Mouse (Mus musculus): ENCODE measurements around the gene Midn. TPM values are rescaled to one million over a fixed set of nuclear protein-coding genes. Genes with fewer than 3 reads are reported as not detected.

The Midn gene
- polyA plus RNA-seq, 1 experiment from 2014 or later = 23.2 TPM

DNA sequence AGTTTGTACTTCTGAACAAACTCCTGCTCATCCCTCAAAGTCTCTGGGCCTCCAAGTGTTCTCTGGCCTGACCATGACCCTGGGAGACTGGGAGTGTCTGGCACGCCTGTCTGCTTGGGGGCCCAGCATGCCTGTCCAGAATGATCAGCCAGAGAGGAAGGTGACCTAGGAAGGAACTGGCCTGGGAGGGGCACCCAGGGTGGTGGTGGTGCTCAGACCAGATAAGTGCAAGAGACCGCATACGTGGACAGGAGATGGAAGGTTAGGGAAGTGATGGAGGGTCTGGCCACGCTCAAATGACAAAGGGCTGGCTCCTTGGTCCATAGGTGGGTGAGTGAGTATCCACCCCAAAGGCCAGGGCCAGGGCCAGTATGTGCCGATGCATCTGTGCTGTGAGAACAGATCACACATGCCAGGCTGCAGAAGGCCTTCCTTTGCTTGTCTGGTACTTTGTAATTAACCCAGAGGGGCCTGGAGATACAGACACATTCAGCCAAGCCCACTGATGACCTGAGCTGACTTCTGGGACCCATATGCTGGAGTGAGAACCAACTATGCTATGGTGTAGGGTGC lies 840 bp upstream of the Midn start:
- WGBS = 76% methylated on average over 5 of the region's 5 CpGs
- H3K4me2 ChIP-seq (replicated peaks) = peak overlapping the region; percentile 65
- peak overlapping the region; percentile 92 for H3K9ac ChIP-seq

GRCm38 (mm10) chr10:80148610-80149290 lies 678 bp downstream of the Midn start:
- Histone ChIP-seq H3K27ac (peak overlapping the region; percentile 100), H3K36me3 (peaks cover 65% of the 10 kb centered on the region), H3K9me3 (no peaks in the 10 kb centered on the region), H3K27me3 (no peaks in the 10 kb centered on the region), H3K4me2 (replicated peaks) (peak overlapping the region; percentile 65), H3K4me1 (peaks cover 57% of the 10 kb centered on the region), H3K9ac (peak overlapping the region; percentile 92), H3K4me3 (peak overlapping the region; percentile 98)
- ATAC-seq (ENCODE audit: low FRiP score, low read depth) = peak; percentile 26
- WGBS = under 1% methylated on average over 57 of the region's 57 CpGs

More for the DNA sequence above, 840 bp upstream of the Midn start:
- no peak for ATAC-seq (ENCODE audit: low FRiP score, low read depth)
- Histone ChIP-seq H3K36me3 (peaks cover 55% of the 10 kb centered on the region), H3K27me3 (no peaks in the 10 kb centered on the region), H3K9me3 (no peaks in the 10 kb centered on the region), H3K4me3 (peak overlapping the region; percentile 98), H3K27ac (peak overlapping the region; percentile 100), H3K4me1 (peaks cover 55% of the 10 kb centered on the region)

DNA sequence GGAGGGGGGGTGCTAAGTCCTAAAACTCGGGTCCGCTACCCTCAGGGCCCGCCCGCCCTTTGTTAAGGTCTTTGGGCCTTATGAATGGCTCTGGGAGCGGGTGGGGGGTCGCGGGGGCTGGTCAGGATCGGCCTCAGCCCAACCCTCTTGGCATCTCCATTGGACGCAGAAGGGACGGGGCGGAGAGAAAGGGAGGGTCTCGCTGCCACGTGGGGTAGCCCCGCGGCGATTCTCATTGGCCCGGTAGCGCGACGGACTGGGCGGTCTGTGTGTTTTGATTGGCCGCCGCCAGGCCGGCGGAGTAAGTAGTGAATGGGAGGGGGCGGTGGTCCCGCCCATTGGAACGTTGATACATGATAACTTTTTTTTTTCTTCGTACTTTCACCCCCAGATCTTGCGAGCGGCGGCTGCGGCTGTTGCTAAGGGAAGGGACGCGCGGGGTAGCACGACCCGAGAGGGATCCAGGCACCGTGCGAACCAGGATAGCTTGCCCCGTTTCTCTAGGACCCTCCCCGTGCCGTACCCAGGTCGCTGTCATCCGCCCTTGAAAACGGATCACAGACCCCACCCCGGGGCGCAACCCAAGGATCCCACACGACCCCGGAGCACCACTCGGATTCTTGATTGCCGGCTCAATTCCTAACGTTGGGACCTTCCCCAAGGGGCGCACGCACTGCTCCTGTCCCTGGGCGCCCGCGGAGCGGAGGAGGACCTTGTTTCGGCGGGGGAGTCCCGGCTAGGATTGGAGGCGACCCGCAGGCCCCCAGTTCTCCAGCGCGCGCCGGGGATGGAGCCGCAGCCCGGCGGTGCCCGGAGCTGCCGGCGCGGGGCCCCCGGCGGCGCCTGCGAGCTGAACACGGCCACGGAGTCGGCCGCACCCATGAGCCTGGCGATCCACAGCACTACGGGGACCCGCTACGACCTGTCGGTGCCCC lies 1.5 kb downstream of the Midn start:
- peak; percentile 85 for ATAC-seq (ENCODE audit: low FRiP score, low read depth)
- Histone ChIP-seq H3K9ac (peak overlapping the region; percentile 100), H3K9me3 (no peaks in the 10 kb centered on the region), H3K27me3 (no peaks in the 10 kb centered on the region), H3K36me3 (peaks cover 65% of the 10 kb centered on the region), H3K4me2 (replicated peaks) (peak overlapping the region; percentile 93), H3K4me3 (peak overlapping the region; percentile 98), H3K27ac (peak overlapping the region; percentile 100), H3K4me1 (peaks cover 63% of the 10 kb centered on the region)
- WGBS = under 1% methylated on average over 79 of the region's 88 CpGs

DNA sequence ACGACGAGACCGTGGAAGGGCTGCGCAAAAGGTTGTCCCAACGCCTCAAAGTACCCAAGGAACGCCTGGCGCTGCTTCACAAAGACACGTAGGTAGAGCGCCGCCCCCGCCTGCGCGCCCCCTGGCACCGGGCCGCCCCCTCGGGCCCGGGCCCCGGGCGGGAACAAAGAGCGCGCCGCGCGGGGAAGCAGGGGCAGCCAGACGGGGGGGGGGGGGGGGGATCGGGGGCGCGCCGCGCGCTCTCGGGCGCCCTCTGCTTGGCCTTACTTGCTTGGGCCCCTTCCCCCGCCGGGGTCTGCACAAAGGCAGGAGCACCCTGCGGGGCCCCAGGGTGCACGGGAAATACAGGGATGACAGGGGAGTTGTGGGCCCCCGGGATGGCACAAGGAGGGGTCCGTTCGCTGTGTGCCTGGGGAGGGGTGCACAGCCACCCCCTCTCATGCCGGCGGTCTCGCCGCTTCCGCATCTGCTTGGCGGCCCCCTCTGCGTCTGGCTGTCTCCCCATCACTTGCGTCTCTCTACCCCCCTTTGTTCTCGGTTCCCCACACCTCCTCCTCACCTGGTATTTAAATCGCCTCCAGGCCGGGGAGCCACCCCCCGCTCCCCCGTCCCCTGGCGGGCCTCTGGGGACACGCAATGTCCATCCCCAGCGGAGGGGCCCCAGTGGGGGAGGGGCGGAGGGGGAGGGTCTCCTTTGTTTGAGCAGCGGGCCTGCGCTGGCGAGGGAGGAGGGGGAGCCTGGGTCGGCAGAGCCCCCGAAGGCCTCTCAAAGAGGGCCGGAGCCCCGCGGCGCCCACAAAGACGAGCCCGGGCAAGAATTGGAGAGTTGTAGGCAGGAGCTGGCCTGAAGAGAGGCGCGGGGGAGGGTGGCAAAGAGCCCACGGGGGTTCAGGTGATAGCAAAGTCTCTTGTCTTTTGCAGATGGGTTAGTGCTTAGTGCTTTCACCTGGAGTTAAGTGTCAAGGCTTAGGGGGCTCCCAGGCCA lies 2.4 kb downstream of the Midn start:
- Histone ChIP-seq H3K4me1 (peaks cover 67% of the 10 kb centered on the region), H3K36me3 (peaks cover 65% of the 10 kb centered on the region)
- WGBS = 1% methylated on average over 50 of the region's 71 CpGs

DNA sequence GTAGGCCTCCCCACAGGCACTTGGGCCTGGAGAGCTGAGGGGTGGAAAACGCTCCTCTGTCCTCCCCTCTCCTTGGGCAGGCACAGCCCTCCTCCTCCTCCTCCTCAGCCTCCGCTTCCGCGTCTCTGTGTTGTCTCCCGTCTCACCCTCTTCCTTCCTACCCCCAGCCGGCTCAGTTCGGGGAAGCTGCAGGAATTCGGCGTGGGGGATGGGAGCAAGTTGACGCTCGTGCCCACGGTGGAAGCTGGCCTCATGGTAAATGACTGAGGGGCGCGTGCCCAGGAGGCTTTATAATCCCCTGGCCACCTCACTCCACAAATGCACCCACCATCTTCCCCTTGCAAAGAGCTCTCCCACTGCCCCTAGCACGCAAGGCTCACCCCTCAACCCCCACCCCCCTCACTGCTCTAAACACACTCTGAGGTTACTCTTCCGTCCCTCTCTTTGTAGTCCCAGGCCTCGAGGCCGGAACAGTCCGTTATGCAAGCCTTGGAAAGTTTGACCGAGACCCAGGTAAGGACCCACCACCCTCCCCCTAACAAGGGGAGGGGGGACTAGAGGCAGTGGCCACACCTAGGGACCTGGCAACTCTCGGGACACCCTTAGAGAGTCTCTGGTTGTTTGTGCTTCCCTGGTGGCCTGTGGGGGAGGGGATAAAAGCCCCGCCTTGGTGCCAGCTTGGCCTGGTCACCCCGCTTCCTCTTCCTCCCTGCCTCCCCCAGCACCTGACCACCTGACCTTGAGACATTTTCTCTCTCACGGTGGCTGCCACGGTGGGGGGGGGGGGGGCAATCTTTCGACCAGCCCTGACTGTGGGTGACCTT lies 3.4 kb downstream of the Midn start:
- H3K4me2 ChIP-seq (replicated peaks) = peak overlapping the region; percentile 93
- peaks cover 67% of the 10 kb centered on the region for H3K4me1 ChIP-seq
- H3K27me3 ChIP-seq = no peaks in the 10 kb centered on the region
- ATAC-seq (ENCODE audit: low FRiP score, low read depth) = no peak
- peak overlapping the region; percentile 100 for H3K27ac ChIP-seq
- peak overlapping the region; percentile 100 for H3K9ac ChIP-seq
- H3K4me3 ChIP-seq = peak overlapping the region; percentile 98
- WGBS = under 1% methylated on average over 26 of the region's 26 CpGs
- H3K36me3 ChIP-seq = peaks cover 65% of the 10 kb centered on the region
- H3K9me3 ChIP-seq = no peaks in the 10 kb centered on the region

More for the DNA sequence above, 2.4 kb downstream of the Midn start:
- H3K9me3 ChIP-seq = no peaks in the 10 kb centered on the region
- ATAC-seq (ENCODE audit: low FRiP score, low read depth) = no peak
- H3K4me2 ChIP-seq (replicated peaks) = peak overlapping the region; percentile 93
- H3K27me3 ChIP-seq = no peaks in the 10 kb centered on the region
- peak overlapping the region; percentile 100 for H3K27ac ChIP-seq
- peak overlapping the region; percentile 98 for H3K4me3 ChIP-seq
- H3K9ac ChIP-seq = peak overlapping the region; percentile 100

DNA sequence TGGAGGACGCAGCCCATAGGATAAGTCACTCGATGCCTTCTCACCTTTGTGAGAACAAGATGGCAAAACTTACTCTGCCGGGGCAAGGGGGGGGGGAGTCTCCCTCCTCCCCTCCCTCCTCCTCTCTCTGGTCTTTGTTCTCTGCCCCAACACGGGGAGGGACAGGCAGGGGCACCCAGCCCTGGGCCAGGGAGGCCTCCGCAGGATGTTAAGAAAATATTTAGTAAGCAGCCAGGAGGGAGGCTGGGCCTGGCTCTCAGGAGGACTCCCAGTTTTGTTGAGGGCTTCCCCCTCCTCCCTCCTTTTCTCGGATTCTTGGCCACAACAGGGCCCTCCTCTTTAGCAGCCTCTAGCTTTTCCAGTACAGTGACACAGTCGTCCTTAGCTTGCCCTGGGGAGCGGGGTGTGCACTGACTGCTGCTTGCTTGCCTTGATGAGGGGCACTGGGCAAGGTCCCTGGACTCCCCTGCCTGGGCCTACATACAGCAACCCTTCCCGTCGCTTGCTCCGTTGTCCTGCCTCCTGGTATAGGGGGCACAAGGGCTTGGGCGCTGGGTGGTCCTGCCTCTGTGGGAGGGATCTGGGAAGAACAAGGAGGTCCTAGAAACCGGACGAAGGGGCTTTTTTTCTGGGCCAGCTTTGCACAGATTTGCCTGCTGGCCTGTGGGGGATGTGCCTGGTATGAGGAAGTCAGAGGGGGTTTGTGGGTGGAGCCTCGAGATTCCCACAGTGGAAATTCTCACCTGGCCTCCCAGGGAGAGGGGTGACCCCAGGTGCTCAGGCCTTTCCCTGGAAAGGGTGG lies 4.2 kb downstream of the Midn start:
- peak overlapping the region; percentile 93 for H3K4me2 ChIP-seq (replicated peaks)
- no peaks in the 10 kb centered on the region for H3K27me3 ChIP-seq
- H3K27ac ChIP-seq = peak overlapping the region; percentile 100
- H3K36me3 ChIP-seq = peaks cover 68% of the 10 kb centered on the region
- ATAC-seq (ENCODE audit: low FRiP score, low read depth) = no peak
- WGBS = 5% methylated on average over 15 of the region's 15 CpGs
- H3K4me1 ChIP-seq = peaks cover 67% of the 10 kb centered on the region
- H3K9ac ChIP-seq = peak overlapping the region; percentile 100
- H3K4me3 ChIP-seq = peak overlapping the region; percentile 98
- H3K9me3 ChIP-seq = no peaks in the 10 kb centered on the region

GRCm38 (mm10) chr10:80152873-80153260 lies 4.8 kb downstream of the Midn start:
- no peaks in the 10 kb centered on the region for H3K27me3 ChIP-seq
- peak overlapping the region; percentile 98 for H3K4me3 ChIP-seq
- WGBS = 46% methylated on average over 3 of the region's 3 CpGs
- peaks cover 72% of the 10 kb centered on the region for H3K36me3 ChIP-seq
- H3K4me1 ChIP-seq = peaks cover 67% of the 10 kb centered on the region
- peak overlapping the region; percentile 93 for H3K4me2 ChIP-seq (replicated peaks)
- no peak for ATAC-seq (ENCODE audit: low FRiP score, low read depth)
- H3K9ac ChIP-seq = peak overlapping the region; percentile 100
- H3K9me3 ChIP-seq = no peaks in the 10 kb centered on the region
- H3K27ac ChIP-seq = peak overlapping the region; percentile 100

DNA sequence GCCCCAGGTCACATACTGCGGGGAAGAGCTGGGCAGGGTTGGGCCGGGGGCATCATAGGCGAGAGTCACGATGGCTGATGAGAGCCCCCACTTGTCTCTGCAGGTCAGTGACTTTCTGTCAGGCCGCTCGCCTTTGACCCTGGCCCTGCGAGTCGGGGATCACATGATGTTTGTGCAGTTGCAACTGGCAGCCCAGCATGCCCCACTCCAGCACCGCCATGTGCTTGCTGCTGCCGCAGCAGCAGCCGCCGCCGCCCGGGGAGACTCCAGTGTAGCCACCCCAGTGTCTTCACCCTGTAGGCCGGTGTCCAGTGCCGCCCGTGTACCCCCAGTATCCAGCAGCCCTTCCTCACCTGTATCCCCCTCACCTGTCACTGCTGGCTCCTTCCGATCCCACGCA lies 5.6 kb downstream of the Midn start:
- WGBS = 87% methylated on average over 19 of the region's 19 CpGs

DNA sequence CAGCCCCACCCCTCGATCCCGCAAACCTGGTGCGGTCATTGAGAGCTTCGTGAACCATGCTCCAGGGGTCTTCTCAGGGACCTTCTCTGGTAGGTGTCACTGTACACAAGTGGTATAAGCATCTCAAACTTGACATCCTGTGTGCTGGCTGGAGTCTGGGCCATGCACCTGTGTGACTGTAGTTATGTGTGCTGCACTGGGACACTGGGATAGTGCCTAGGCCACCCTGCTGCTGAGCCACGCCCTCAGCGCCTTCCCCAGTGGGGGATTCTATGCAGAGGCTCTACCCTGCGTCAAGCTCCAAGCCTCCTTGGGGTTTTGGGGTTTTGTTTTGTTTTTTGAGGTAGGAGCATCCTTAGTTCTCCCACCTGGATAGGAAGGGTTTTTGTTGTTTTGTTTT lies 6.3 kb downstream of the Midn start:
- peak overlapping the region; percentile 93; the same call in 1 of the 2 replicates for H3K4me2 ChIP-seq (replicated peaks)
- ATAC-seq (ENCODE audit: low FRiP score, low read depth) = no peak
- no peak overlapping the region for H3K27ac ChIP-seq
- 0 out of 2 replicates have a peak overlapping the region, but pooled peaks have one; percentile 98 for H3K4me3 ChIP-seq
- H3K4me1 ChIP-seq = peaks cover 80% of the 10 kb centered on the region
- H3K36me3 ChIP-seq = peaks cover 72% of the 10 kb centered on the region
- no peaks in the 10 kb centered on the region for H3K9me3 ChIP-seq
- H3K9ac ChIP-seq = peak overlapping the region; percentile 1
- H3K27me3 ChIP-seq = no peaks in the 10 kb centered on the region
- WGBS = 87% methylated on average over 7 of the region's 7 CpGs

More for the DNA sequence above, 5.6 kb downstream of the Midn start:
- Histone ChIP-seq H3K36me3 (peaks cover 72% of the 10 kb centered on the region), H3K9ac (peak overlapping the region; percentile 100), H3K4me1 (peaks cover 73% of the 10 kb centered on the region), H3K4me3 (peak overlapping the region; percentile 98; the same call in 1 of the 2 replicates), H3K9me3 (no peaks in the 10 kb centered on the region), H3K4me2 (replicated peaks) (peak overlapping the region; percentile 93), H3K27ac (0 out of 2 replicates have a peak overlapping the region, but pooled peaks have one; percentile 100), H3K27me3 (no peaks in the 10 kb centered on the region)
- ATAC-seq (ENCODE audit: low FRiP score, low read depth) = no peak

- peak overlapping the region; percentile 27; the same call in 1 of the 2 replicates for H3K4me2 ChIP-seq (replicated peaks)
- no peaks in the 10 kb centered on the region for H3K9me3 ChIP-seq
- 0 out of 2 replicates have a peak overlapping the region, but pooled peaks have one; percentile 1 for H3K9ac ChIP-seq
- 43% methylated on average over 1 of the region's 1 CpGs for WGBS
- no peaks in the 10 kb centered on the region for H3K27me3 ChIP-seq
- peaks cover 68% of the 10 kb centered on the region for H3K36me3 ChIP-seq
- peaks cover 84% of the 10 kb centered on the region for H3K4me1 ChIP-seq
- no peak for ATAC-seq (ENCODE audit: low FRiP score, low read depth)
- H3K4me3 ChIP-seq = 0 out of 2 replicates have a peak overlapping the region, but pooled peaks have one; percentile 1
- H3K27ac ChIP-seq = peak overlapping the region; percentile 61; the same call in 1 of the 2 replicates
Observed at GRCm38 (mm10) chr10:80155277-80155676, 7.2 kb downstream of the Midn start.
